Mouse (Mus musculus) embryonic fibroblast, embryonic 13.5 days (primary cell): ENCODE data around the gene Slc22a23. TPM values are rescaled to one million over a fixed set of nuclear protein-coding genes. Genes with fewer than 3 reads are reported as not detected.

Experiments used
- H3K27ac ChIP-seq: 2 replicates; pipeline ENCODE4 v1.5.1; 2012; ENCODE audit warnings: low read length, control low read depth, inconsistent platforms; ENCODE audit not compliant: insufficient read depth
- H3K4me1 ChIP-seq: 2 replicates; pipeline ENCODE4 v1.6.1; 2011; ENCODE audit warnings: low read length; ENCODE audit not compliant: control insufficient read depth, insufficient read depth
- H3K4me3 ChIP-seq: 2 replicates; pipeline ENCODE4 v1.5.1; 2011; ENCODE audit warnings: mild to moderate bottlenecking, control low read depth, low read length; ENCODE audit not compliant: insufficient read depth
- CTCF ChIP-seq: IDR thresholded peaks from 2 replicates; pipeline ENCODE4 v1.5.1; 2011; ENCODE audit warnings: mild to moderate bottlenecking, control low read depth, low read length, moderate library complexity, borderline replicate concordance; ENCODE audit not compliant: insufficient read depth
- POLR2A ChIP-seq: IDR thresholded peaks from 2 replicates; pipeline ENCODE4 v1.6.1; 2011; ENCODE audit warnings: low read depth, mild to moderate bottlenecking, control low read depth, low read length, moderate library complexity
- polyA plus RNA-seq: library from polyadenylated mRNA; stranded (reverse); fragments of >200 nt; gene quantifications from 2 replicates; pipeline ENCODE4 v1.2.4, GENCODE M21; 2011; ENCODE audit warnings: low read depth; ENCODE audit not compliant: missing spikeins, insufficient read length

The Slc22a23 gene
- polyA plus RNA-seq, 1 experiment = 5.7 TPM

- H3K4me1 ChIP-seq = peaks cover 2% of the 10 kb centered on the region; the same call in 1 of the 2 replicates
- H3K27ac ChIP-seq = no peak overlapping the region
- H3K4me3 ChIP-seq = no peak overlapping the region
- TF ChIP-seq POLR2A = no peak
- TF ChIP-seq CTCF = no peak
Observed at GRCm38 (mm10) chr13:34132299-34132698, 212.7 kb downstream of the Slc22a23 start.

- H3K4me3 ChIP-seq = peak overlapping the region; percentile 87
- H3K27ac ChIP-seq = no peak overlapping the region
- TF ChIP-seq CTCF = no peak
- no peak for TF ChIP-seq POLR2A
- peaks cover 2% of the 10 kb centered on the region; the same call in 1 of the 2 replicates for H3K4me1 ChIP-seq
Observed at GRCm38 (mm10) chr13:34131708-34132060, 213.3 kb downstream of the Slc22a23 start.

GRCm38 (mm10) chr13:34131011-34131707 lies 213.8 kb downstream of the Slc22a23 start:
- no peak for TF ChIP-seq CTCF
- peak; percentile 55; the same call in 1 of the 2 replicates for TF ChIP-seq POLR2A
- Histone ChIP-seq H3K27ac (0 out of 2 replicates have a peak overlapping the region, but pooled peaks have one; percentile 22), H3K4me3 (peak overlapping the region; percentile 87), H3K4me1 (peaks cover 2% of the 10 kb centered on the region; the same call in 1 of the 2 replicates)

GRCm38 (mm10) chr13:34130226-34130731 lies 214.7 kb downstream of the Slc22a23 start, which contains the start of gene Tubb2b:
TSS of gene Tubb2b (minus strand) at chr13:34130466.
- Histone ChIP-seq H3K4me3 (peak within 1 kb of the TSS; percentile 87), H3K27ac (peak within 1 kb of the TSS; percentile 56), H3K4me1 (peaks cover 2% of the 10 kb centered on the region; the same call in 1 of the 2 replicates)
- TF ChIP-seq POLR2A (peak; percentile 90), CTCF (no peak)

GRCm38 (mm10) chr13:34129485-34130225 lies 215.3 kb downstream of the Slc22a23 start:
- H3K27ac ChIP-seq = peak overlapping the region; percentile 56
- peak overlapping the region; percentile 87 for H3K4me3 ChIP-seq
- peaks cover 2% of the 10 kb centered on the region; the same call in 1 of the 2 replicates for H3K4me1 ChIP-seq
- TF ChIP-seq CTCF (no peak), POLR2A (no peak)

Other genes with a start within 250 kb of the Slc22a23 start
- 146 and 176 TPM in 2 replicates for gene Tubb2b, start 214.7 kb downstream of the Slc22a23 start, polyA plus RNA-seq
- 18.5 and 21.7 TPM in 2 replicates for gene Psmg4, start 182.2 kb downstream of the Slc22a23 start, polyA plus RNA-seq